Mouse (Mus musculus): ENCODE data around the gene Sirt2. TPM values are rescaled to one million over a fixed set of nuclear protein-coding genes. Genes with fewer than 3 reads are reported as not detected.
A peak's percentile ranks its signal among the peaks of the same experiment; 100 is the strongest.

Gene Sirt2
- total RNA-seq, 2 experiments from 2014 or later, result 81.6 to 82.3 TPM

DNA sequence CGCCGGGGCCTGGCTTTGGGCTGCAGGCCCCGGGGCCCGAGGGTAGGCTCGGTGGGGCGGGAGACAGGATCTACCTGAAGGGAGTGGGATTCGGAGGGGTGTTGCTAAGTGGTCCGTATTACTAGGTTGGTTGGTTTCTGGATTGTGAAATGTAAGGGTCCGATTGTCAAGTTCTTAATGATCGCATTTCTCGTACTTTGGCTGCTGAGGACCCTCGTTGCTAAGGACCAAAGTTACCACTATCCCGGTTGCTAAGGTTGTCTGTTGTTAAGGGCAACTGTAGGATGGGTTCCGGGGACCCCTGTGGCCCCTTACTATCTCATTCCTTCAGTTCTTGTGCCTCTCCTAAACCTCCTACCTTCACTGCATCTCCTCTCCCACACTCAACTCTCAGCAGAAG lies 375 bp downstream of the Sirt2 start:
- no peak for DNase-seq

DNA sequence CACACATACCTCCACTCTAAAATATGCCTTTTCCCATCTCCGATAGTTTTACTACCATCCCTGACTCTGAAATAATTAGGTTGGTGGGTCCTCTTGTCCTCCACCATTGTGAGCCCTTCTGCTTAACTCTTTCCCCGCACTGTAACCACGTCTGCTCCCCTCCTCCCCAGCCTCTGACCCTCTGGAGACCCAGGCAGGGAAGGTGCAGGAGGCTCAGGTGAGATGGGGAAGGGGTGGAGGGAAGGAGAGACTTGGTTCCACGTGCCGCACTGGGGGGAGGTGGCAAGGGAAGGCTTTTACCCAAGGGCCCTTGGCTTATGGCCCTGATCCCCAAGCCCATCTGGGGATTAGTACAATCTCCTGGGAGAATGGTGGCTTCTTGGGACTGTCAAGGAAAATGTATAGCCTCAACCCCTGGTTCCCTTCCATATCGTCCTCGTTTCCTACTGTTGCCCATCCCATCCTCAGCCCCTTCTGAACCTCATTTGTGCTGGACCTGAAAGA lies 979 bp downstream of the Sirt2 start, which contains the start of gene Nfkbib:
Gene Nfkbib, minus strand, starts transcription at position 51 of the 504 bp plus-strand sequence.
- DNase-seq, result no peak

DNA sequence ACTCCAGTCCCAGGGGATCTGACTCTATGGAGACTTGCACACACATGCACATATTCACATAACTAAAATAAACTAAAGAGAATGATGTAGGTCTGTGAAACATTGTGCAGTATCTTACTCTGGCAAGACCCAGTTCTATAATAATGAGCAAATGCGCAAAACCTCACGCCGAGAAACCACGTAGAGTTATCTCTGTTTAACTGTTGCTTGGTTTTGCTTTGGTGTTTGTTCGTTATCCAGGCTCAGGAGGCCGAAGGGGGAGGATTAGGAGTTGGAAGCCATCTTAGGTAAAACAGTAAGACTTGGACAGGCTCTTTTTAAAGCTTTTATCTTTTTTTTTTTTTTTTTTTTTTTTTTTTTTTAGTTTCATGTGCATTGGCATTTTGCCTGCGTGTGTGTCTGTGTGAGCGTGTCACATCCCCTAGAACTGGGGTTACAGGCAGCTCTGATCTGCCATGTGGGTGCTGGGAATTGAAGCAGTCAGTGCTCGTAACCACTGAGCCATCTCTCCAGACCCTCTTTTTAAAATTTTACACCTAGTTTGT lies 3.0 kb downstream of the Sirt2 start:
- DNase-seq, result no peak

DNA sequence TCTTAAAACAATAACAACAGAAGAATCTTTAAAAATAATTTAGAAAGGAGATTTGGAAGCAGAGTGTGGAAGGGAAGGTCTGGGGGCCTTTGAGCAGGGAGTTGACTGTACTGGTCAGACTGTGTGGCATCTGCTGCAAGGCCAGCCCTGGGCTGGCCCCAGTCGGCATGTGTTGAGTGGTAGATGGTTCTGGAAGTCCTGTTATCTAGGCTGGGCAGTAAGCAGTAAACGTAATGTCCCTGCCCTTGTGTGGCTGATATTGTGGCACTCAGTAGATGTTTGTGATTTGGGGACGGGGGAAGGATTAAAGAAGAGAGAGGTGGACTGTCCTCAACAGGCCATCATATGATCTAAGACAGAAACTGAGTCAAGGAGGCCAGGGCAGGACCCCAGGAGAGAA lies 3.8 kb downstream of the Sirt2 start:
- no peak for DNase-seq

DNA sequence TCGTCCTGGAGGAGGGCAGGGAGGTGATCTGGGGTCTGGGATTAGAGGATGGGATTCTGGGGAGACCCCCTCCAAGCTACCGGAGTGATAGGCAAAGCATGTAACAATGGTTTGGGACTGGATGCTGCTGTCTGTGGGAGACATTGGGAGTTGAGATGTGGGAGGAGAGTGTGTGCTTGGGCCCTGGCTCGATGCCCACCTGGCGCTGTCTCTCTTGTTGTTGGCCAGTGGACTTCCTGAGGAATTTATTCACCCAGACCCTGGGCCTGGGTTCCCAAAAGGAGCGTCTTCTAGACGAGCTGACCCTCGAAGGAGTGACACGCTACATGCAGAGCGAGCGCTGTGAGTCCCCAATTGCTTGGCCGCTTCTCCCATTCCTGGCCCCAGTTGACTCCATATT lies 5.3 kb downstream of the Sirt2 start:
- DNase-seq, result no peak

DNA sequence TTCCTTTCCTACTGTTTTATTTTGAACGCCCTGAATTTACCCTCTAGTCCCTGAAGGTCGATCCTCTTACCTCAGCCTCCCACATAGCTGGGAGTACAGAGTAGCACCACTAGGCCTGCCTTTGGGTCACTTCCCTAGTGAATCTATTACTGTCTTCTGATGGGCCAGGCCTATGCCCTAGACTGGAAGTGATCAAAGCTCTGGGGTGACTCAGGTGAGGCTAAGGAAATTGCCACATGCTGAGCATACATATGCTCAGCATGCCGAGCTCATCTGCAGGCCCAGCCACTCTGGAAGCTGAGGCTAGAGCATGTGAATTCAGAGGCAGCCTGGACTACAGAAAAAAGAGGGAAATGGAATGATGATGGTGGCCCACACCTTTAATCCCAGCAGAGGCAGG lies 6.6 kb downstream of the Sirt2 start:
- no peak for DNase-seq

DNA sequence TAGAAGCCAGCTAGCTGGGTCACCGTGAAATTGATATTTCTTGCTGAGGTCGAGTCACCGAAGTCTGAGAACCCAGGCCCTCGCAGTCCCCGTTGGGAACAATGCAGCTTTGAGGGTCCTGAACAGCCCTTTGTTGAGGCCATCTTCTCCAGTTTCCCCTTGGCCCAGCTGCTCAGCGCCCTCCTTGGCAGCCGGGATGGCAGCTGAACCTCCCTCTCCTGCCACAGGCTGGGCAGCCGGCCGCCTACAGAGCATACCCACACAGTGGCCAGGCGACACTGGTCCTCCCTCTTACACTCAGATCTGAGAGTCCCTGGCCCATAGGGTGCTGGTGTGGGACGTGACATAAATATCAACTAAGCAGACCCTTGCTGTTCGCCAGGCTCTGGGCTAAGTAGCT lies 7.6 kb downstream of the Sirt2 start:
- DNase-seq, result peak; percentile 46

DNA sequence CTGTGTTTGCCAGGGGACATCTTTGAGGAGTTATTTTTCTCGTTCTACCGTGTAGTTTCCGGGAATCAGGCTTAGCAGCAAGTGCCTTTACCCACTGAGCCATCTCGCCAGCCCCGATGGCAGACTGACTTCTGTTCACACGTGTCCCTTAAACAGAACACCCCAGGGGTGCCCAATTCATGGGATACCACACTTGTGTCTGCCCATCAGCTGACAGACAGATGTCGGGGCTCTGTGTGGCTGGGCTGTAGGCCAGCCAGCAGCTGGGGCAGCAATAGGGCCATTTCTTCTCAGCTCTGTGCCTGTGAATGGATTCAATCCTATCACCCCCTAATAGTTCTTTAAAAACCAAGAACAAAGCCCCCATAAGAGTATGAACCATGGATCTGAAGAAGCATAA lies 8.6 kb downstream of the Sirt2 start:
- no peak for DNase-seq

DNA sequence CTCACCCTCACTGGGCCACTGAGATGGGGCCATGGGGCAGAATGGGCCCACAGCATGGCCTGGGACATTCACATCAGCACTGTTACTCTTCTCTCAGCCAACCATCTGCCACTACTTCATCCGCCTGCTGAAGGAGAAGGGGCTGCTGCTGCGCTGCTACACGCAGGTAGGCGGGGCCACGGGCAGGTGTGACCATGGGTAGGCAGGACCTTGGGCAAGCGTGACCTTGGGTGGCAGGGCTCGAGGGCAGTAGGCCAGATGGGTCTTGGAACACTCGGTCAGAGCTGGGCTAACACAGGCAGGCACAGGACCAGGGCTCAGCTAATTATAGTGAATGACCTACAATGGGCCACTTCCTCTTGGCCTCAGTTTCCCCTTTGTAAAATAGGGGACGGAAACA lies 12.3 kb downstream of the Sirt2 start:
- DNase-seq, result no peak

DNA sequence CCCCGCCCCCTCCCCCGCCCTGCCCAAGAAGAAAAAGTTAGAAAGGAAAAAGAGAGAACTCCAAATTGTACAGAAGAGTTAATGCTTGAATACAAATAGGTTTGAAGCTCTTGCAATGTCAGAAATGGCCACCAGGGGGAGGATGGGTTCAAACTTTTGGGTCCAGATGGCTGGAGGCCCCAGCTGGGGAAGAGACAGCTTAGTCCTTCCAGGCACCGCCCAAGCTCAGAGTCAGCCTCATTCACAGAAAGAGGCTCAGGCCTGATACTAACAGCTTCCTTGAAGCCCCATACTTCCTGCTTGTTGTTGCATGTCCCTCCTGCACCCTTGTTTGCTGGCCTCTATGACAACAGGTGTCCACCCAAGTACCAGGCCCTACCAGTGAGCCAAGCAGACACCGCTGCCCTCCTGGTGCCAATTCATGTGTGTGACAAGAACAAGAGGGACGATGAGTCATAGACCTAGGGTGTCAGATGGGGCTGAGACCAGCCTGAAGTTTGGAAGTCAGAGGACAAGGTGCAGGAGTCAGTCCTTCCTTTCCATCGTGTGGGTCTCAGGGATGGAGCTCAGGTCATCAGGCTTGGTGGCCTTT lies 13.6 kb downstream of the Sirt2 start:
- peak; percentile 81 for DNase-seq

DNA sequence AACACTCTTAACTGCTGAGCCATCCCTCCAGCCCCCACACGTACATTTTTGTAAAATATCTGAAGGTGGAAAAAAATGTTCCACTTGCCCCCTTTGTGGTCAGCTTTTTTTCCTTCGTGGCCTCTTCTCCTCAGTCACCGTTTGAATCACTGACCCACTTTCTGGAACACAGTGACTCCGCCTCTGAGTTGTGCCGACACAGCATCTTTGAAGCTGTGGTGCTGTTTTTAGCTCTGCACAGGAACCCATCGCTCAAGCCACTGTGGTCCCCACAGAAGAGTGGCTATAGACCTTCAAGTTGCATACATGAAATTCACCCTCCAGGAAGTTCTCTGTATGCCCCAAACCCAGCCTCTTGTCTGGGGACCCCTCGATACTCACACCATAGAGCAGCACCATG lies 14.3 kb downstream of the Sirt2 start:
- no peak for DNase-seq

DNA sequence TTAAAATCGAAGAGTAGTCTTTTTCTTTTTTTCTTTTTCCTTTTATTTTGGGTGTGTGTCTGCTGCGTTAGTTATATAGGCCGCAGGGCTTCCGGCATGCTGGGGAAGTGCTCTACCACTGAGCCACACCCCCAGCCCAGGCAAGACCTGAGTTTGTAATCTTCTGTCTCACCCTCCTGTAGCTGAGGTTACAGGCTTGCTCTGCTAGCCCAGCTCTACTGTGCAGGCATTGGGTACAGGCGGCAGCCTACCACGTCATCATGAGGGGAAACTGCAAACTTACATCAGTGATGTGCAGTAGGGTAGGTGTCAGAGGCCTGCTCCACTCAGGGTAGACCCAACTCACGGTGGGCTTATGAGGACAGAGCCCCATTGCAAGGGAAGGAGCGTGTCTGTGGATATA lies 14.7 kb downstream of the Sirt2 start:
- no peak for DNase-seq

DNA sequence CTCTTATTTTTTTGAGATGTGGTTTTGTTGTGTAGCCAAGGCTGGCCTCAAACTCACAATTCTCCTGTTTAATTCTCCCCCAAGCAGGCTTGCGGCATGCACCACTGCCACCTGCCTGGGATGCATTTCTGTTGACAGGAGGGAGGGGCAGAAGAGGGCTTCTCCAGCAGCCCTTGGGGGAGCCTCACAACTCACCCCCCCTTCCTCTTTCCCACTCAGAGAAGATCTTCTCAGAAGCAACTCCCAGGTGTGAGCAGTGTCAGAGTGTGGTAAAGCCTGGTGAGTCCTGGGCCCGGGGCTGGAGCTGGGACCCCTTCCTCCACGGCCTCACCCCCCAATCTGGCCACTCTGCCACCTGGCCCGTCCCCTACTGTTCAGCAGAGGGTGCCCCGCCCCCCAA lies 18.6 kb downstream of the Sirt2 start:
- DNase-seq, result no peak

DNA sequence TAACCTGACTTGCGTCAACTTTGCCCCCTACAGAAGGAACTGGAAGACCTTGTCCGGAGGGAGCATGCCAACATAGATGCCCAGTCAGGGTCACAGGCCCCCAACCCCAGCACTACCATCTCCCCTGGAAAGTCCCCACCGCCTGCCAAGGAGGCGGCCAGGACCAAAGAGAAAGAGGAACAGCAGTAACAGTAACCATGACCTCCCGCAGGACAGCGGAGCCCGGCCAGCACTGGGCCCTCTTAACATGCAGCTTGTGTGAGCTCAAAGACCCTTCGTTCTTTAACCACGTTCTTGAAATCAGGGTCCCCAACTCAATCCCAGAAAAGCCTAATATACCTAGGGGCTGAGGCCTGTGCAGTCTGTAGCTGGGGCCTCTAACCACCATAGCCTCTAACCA lies 21.3 kb downstream of the Sirt2 start:
- no peak for DNase-seq

DNA sequence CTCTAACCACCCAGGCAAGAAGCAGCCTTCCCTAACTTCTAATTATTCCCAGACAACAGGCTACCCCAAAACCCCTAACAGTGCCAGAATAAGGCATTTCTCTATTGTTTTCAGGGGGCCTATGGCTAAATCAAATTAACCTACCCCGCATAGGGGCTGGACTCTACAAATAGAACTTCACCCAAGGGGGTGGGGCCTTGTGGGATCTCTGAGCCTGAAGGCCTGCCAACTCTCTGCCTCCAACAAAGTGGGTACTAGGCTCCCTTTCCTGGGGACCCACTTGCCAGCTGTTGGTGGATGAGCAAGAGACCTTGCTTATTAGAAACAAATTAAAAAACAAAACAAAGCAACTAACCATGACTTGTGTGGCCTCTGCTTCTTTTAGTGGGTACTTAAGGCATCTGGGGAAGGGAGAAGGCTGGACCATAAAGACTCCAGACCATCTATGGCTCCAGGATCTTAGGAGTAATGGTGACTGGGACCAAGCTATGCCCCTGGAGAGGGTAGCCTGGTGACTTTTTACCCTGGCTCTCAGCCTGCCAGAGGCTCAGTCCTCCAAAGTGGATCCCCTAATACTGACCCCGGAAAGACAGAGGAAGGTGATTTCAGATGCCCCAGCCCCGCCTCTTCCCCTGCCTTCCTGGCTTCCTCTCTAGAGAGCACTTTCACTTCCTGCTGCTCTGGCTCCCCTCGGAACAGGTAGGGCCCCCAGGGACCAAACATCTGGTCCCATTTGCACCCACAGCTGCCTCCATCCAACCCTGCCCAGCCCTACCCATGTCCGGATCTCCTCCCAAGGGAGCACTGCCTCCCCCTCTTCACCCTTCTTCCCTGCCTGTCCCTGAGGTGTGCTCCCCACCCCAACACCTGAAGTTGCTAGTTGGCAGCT lies 22.0 kb downstream of the Sirt2 start, which contains the start of gene Rinl:
Gene Rinl, plus strand, starts transcription at position 663 of the 889 bp plus-strand sequence.
- DNase-seq, result no peak

DNA sequence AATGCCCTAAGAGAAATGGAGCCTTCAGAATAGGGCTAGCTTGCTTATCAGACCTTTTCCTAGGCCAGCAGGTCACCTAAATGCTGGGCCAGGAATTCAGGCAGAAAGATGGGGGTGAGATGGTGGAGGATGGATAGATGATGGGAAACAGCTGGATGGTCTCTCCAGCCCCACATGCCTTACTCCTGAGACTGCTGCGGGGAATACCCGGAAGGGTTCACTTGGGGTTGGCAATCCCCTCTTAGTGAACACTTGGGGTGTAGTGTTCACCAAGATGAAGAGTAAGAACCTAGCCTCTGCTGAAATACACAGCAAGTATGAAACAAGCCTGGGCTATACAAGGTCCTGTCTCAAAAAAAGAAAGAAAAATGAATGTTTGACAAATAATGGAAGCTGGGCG lies 22.7 kb downstream of the Sirt2 start:
- no peak for DNase-seq

DNA sequence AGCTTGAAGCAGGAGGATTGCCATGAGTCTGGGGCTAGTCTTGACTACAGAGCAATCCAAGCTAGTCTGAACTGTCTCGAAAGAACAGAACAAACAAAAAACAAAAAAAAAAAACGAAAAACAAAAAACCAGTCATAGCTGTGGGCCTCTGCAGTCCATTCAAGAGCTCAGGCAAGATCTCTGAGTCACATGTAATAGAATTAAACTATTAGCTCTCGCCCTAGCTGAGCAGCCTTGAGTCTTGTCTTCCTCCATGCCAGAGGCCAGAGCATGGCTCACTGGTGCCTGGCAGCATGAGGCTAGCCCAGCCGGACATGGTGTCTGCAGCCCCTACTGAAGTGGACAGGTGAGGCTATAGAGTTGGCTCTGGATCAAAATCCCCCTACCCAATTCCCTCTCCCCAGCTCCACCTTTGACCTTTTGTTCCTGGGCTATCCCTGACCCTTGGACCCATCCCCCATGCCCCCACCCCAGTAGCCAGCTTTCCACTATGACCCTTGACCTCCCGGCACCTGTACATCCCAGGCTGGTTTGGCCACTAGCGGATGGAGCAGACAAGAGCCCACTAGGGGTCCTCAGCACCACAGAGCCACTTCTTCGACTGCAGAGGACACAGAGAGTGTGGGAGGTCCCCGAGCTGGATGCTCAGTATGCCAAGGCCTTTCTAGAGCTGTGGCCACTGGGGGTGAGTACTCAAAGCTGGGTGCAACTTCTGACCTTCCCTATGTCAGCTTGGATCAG lies 23.7 kb downstream of the Sirt2 start:
- DNase-seq, result no peak

DNA sequence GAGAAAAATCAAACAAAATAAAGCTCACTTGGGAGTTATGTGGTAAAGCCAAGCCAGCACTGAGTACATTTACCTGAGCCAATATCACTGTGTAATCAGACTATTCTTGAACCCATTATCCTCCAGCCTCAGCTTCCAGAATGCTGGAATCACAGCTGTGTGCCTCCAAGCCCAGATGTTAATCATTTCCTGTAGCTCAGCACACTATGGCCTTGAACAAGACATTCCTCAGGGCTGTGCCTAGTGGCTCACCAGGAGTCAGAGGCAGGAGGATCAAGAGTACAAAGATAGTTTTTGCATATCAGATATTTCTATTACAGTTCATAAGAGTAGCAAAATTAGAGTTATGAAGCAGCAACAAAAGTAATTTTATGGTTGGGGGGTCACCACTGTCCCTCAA lies 25.2 kb downstream of the Sirt2 start:
- DNase-seq, result no peak

DNA sequence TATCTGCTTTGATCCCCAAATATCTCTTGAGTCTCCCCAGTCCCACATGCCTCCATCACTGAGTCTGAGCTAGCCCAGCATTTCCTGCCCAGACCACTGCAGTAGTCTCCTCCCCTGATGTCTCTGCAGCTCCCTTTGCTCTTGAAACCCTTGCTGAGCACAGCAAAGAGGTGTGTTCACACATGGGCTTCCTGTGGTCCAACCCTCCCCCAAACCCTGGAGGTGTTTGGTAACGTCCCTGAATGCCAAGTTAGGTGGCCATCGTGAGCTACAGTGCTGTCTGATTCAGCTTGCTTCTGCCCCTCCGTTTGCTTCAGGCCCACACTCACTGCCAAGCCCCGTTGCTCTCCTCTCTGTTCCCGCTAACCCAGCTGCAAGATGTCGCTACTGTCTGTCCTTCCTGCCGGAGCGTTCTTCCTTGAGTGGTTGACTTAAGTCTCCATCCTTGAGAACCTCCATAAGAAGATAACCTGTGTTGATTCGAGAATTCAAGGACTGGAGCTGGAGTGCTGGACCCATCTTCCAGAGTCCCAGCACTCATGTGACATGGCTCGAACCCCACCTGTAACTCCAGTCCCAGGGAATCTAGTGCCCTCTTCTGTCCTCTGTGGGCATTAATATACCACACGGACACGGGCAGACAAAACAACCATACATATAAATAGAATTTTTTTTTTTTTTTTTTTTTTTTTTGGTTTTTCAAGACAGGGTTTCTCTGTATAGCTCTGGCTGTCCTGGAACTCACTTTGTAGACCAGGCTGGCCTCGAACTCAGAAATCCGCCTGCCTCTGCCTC lies 26.1 kb downstream of the Sirt2 start:
- DNase-seq, result no peak

DNA sequence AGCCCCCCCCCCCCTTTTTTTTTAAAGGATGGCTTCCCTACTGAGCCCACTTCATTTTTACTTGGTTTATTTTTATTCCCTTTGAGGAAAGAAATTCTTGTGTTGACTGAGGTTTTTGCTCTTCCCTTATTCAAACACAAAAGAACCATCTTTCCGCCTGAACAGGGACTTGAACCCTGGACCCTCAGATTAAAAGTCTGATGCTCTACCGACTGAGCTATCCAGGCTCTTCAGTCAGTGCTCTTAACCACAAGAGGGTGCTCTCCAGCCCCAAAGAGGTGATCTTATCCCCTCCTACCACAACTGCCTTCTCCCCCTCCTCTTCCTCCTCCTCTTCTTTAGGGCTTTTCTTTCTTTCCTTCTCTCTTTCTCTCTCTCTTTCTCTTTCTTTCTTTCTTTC lies 27.3 kb downstream of the Sirt2 start:
- no peak for DNase-seq

DNA sequence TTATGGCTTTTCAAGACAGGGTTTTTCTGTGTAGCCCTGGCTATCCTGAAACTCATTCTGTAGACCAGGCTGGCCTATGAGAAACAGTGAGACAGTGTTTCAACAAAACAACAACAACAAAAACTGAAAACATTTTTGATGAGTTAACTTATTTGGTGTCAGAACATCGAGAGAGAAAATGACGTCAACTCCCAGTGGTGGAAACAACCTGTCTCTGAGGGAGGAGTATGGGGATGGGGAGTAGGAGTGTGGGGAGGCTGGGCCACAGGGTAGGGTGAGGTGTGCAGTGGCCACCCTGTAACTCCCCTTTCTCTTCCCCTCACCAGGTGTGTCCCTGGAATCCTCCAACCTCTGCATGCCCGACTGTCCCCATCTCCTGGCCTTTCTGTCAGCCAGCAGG lies 28.0 kb downstream of the Sirt2 start:
- no peak for DNase-seq

DNA sequence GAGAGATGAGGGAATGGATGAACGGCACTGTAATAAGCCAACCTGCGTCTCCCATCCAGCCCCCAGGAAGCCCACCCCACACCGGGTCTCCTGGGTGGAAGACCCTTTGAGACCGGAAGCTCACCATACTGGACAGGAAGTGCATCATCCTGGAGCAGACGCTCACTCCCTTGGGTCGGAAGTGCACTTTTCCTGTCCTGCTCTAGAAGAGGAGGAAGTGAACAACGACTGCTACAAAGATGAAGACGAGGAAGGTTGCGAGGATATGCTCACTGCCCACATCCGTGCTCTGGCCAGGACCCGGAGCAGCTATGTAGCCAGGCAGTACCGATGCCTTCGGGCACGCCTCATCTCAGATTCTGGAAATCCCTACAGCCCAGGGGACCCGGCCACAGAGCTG lies 29.3 kb downstream of the Sirt2 start:
- DNase-seq, result no peak
